Mouse (Mus musculus) gastrocnemius, postnatal 4 days (tissue): ENCODE data around the gene Pde7b. TPM values are rescaled to one million over a fixed set of nuclear protein-coding genes. Genes with fewer than 3 reads are reported as not detected.
A peak's percentile ranks its signal among the peaks of the same experiment; 100 is the strongest.

Experiments used
- DNase-seq, 2 experiments: peaks; one replicate each; pipeline ENCODE4 v3.0.0; 2021 to 2022; ENCODE audit warnings: low spot score in 2 of 2, mixed read lengths in 2 of 2
- total RNA-seq, 2 experiments: library from RNA; stranded (reverse); gene quantifications; 2 replicates each; pipeline ENCODE4 v1.2.3; 2021

Gene Pde7b
- total RNA-seq, 2 experiments from 2014 or later = 28.6 to 29.3 TPM

- no peak for DNase-seq
These were observed 344.1 kb downstream of the Pde7b start for GRCm38 (mm10) chr10:20380798-20381197.

GRCm38 (mm10) chr10:20379071-20379735 lies 345.7 kb downstream of the Pde7b start:
- DNase-seq = peak in 1 of 2 experiments; percentile 18

GRCm38 (mm10) chr10:20377621-20378020 lies 347.3 kb downstream of the Pde7b start:
- no peak for DNase-seq

- no peak for DNase-seq
These were observed 352.8 kb downstream of the Pde7b start for GRCm38 (mm10) chr10:20372046-20372445.

GRCm38 (mm10) chr10:20362450-20363118 lies 362.3 kb downstream of the Pde7b start:
- DNase-seq = no peak

- DNase-seq = no peak
These were observed 363.1 kb downstream of the Pde7b start for GRCm38 (mm10) chr10:20361542-20362449.

- no peak for DNase-seq
These were observed 376.0 kb downstream of the Pde7b start for GRCm38 (mm10) chr10:20348894-20349293.

Other genes with a start within 250 kb of the Pde7b start
- 1 to 10 TPM; 4.8 to 5.1 TPM for gene Ahi1, start 227.5 kb upstream of the Pde7b start, total RNA-seq